Mouse (Mus musculus): ENCODE results near the gene Plpp4. TPM values are rescaled to one million over a fixed set of nuclear protein-coding genes. Genes with fewer than 3 reads are reported as not detected.

Plpp4 gene
- polyA plus RNA-seq (2014; fragmentation: Illumina TruSeq; extraction: RNeasy Lipid Tissue Mini Kit (QIAGEN cat#74804); ENCODE audit: low read depth, low replicate concordance), result not detected

DNA sequence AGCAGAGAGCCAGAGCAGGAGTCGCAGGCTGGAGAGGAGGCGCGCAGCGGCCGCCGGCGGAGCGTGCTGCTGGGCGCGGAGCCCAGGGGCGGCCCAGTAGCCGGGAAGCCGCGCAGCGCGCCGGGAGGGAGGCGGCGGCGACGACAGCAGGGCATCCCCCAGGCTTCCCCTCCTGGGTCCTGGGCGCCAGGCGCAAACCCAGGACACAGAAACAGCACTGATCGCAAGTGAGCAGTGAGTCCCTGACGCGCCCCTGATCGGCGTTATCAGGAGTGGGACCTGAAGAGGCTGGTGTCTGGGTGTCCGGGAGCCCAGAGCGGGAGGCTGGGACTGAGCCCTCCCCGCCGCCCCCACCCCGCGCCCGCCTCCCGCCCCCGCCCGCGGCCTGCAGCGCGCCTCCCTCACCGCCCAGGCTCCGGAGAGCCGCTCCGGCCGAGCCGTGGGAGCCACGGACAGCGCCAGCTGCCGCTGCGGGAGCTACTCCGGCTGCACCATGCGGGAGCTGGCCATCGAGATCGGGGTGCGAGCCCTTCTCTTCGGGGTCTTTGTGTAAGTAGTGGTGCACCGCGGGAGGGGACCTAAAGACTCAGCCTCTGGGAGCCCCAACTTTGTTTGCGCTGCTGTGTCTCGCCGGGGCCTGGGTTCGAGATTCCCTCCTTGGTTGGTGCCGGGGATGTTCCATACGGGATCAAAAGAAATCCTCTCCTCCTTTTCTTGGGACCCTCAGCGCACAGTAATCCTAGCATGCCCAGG lies at the start of gene Plpp4:
Plpp4 (plus strand) TSS at position 411 of the 753 bp plus-strand sequence.

